Mouse (Mus musculus) forebrain, postnatal 0 days (tissue): ENCODE results near the gene Mcoln2. TPM values are rescaled to one million over a fixed set of nuclear protein-coding genes. Genes with fewer than 3 reads are reported as not detected.

ENCODE experiments used
- ATAC-seq: fragments of 200-750 bp; cut with Nextera tagmentation; 2 replicates; pipeline ENCODE4 v1.8.0; 2017; ENCODE audit warnings: mild to moderate bottlenecking, moderate library complexity
- DNase-seq: peaks from one replicate; pipeline ENCODE4 v3.0.0-alpha.2; 2015
- H3K27ac ChIP-seq: fragments of 300-500 bp; sonication (generic); 2 replicates; pipeline ENCODE4 v1.5.1; 2014; ENCODE audit warnings: low read depth, mild to moderate bottlenecking, antibody characterized with exemption, low read length, moderate library complexity, mixed read lengths
- H3K27me3 ChIP-seq: fragments of 300-500 bp; sonication (generic); 2 replicates; pipeline ENCODE4 v1.6.1; 2014; ENCODE audit warnings: mild to moderate bottlenecking, low read length, mixed read lengths; ENCODE audit not compliant: insufficient read depth
- H3K36me3 ChIP-seq: fragments of 300-500 bp; sonication (generic); 2 replicates; pipeline ENCODE4 v1.6.1; 2014; ENCODE audit warnings: mild to moderate bottlenecking, moderate library complexity; ENCODE audit not compliant: insufficient read depth
- H3K4me1 ChIP-seq: fragments of 300-500 bp; sonication (generic); 2 replicates; pipeline ENCODE4 v1.6.1; 2014; ENCODE audit warnings: antibody characterized with exemption; ENCODE audit not compliant: insufficient read depth
- H3K4me2 ChIP-seq: fragments of 300-500 bp; sonication (generic); 2 replicates; pipeline ENCODE4 v1.6.1; 2014; ENCODE audit warnings: low read depth, mild to moderate bottlenecking, moderate library complexity
- H3K4me3 ChIP-seq: fragments of 300-500 bp; sonication (generic); 2 replicates; pipeline ENCODE4 v1.5.1; 2014; ENCODE audit warnings: low read depth, low read length, mixed read lengths
- H3K9ac ChIP-seq: fragments of 300-500 bp; sonication (generic); 2 replicates; pipeline ENCODE4 v1.6.1; 2014; ENCODE audit warnings: mild to moderate bottlenecking
- H3K9me3 ChIP-seq: fragments of 300-500 bp; sonication (generic); 2 replicates; pipeline ENCODE4 v1.6.1; 2016; ENCODE audit warnings: low read length
- CTCF ChIP-seq: sonication (generic); IDR thresholded peaks from 2 replicates; pipeline ENCODE4 v1.5.1; 2016; ENCODE audit warnings: antibody characterized with exemption, control low read depth, low read depth
- WGBS: fragments of 180-500 bp; shearing (Covaris S2); extraction: QIAGEN DNeasy Blood & Tissue Kit; methylation state at CpG from one replicate; pipeline ENCODE4 v1.1.7; 2014; 5-methylcytosine and 5-hydroxymethylcytosine counted together
- polyA plus RNA-seq: library from polyadenylated mRNA; unstranded; fragments of >200 nt; fragmentation: Nextera tagmentation; extraction: Ambion mirVana; gene quantifications from 2 replicates; pipeline ENCODE4 v1.2.1, GENCODE M21; 2015
- total RNA-seq: library from RNA; depleted of rRNA; stranded (reverse); fragments of >200 nt; gene quantifications from 2 replicates; pipeline ENCODE4 v1.2.3, GENCODE M21; 2014

Mcoln2 gene
- total and polyA plus RNA-seq, 2 experiments from 2014 or later = 0.12 to 0.14 TPM

- Histone ChIP-seq H3K4me3 (no peak overlapping the region), H3K9ac (no peak overlapping the region), H3K36me3 (no peaks in the 10 kb centered on the region), H3K4me2 (no peak overlapping the region), H3K4me1 (no peaks in the 10 kb centered on the region), H3K27ac (no peak overlapping the region), H3K9me3 (no peaks in the 10 kb centered on the region), H3K27me3 (peaks cover 3% of the 10 kb centered on the region; the same call in 1 of the 2 replicates)
- no peak for TF ChIP-seq CTCF
- ATAC-seq = no peak
- no peak for DNase-seq
- 88% methylated on average over 4 of the region's 4 CpGs for WGBS
Observed at GRCm38 (mm10) chr3:146211141-146211747, 61.6 kb downstream of the Mcoln2 start.

GRCm38 (mm10) chr3:146211964-146212363, 62.3 kb downstream of the Mcoln2 start:
- no peak for DNase-seq
- Histone ChIP-seq H3K4me1 (no peaks in the 10 kb centered on the region), H3K9ac (no peak overlapping the region), H3K27me3 (no peaks in the 10 kb centered on the region), H3K4me2 (no peak overlapping the region), H3K9me3 (no peaks in the 10 kb centered on the region), H3K27ac (no peak overlapping the region), H3K36me3 (no peaks in the 10 kb centered on the region), H3K4me3 (no peak overlapping the region)
- no peak for TF ChIP-seq CTCF
- 82% methylated on average over 2 of the region's 2 CpGs for WGBS
- no peak for ATAC-seq

DNA sequence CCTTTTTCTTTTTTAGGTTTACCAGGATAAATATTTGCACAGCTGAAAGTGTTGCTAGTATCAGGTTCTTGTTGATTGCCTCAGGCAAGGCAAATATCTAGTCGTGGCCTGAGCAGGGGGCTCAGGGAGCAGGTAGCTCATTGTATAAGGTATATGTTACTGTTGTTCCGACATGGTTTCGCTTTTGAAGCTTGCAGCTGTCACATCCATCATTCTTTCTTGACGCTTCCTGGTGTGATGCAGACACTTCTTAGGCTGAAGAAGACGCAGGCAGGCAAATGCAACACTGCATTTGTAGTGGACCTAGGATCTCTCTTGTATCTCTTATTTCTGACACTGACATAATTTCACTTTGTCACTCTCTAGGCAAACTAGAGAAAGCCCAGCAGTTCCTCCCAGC, 63.7 kb downstream of the Mcoln2 start:
- WGBS = 80% methylated on average over 5 of the region's 5 CpGs
- no peak for DNase-seq
- no peak overlapping the region for H3K4me3 ChIP-seq
- no peak overlapping the region for H3K9ac ChIP-seq
- H3K36me3 ChIP-seq = no peaks in the 10 kb centered on the region
- H3K9me3 ChIP-seq = no peaks in the 10 kb centered on the region
- no peak overlapping the region for H3K4me2 ChIP-seq
- TF ChIP-seq CTCF = no peak
- H3K27me3 ChIP-seq = no peaks in the 10 kb centered on the region
- H3K4me1 ChIP-seq = no peaks in the 10 kb centered on the region
- no peak overlapping the region for H3K27ac ChIP-seq
- no peak for ATAC-seq

- no peak for TF ChIP-seq CTCF
Observed at GRCm38 (mm10) chr3:146216561-146216960, 66.9 kb downstream of the Mcoln2 start.

GRCm38 (mm10) chr3:146220776-146221486, 71.3 kb downstream of the Mcoln2 start, which contains the start of gene Lpar3:
TSS of gene Lpar3 (plus strand) at chr3:146220963.
- Histone ChIP-seq H3K4me2 (peak within 1 kb of the TSS; percentile 84), H3K4me3 (peak within 1 kb of the TSS; percentile 42), H3K27me3 (peaks cover 39% of the 10 kb centered on the region), H3K4me1 (0 out of 2 replicates have a peak, but pooled peaks cover 4% of the 10 kb centered on the region), H3K27ac (no peak within 1 kb of the TSS), H3K9ac (0 out of 2 replicates have a peak within 1 kb of the TSS, but pooled peaks have one; percentile 18), H3K9me3 (no peaks in the 10 kb centered on the region), H3K36me3 (no peaks in the 10 kb centered on the region)
- 2% methylated on average over 73 of the region's 73 CpGs for WGBS
- ATAC-seq = peak; percentile 85
- peak; percentile 55 for DNase-seq
- peak; percentile 62 for TF ChIP-seq CTCF

More at GRCm38 (mm10) chr3:146216561-146216960, 66.9 kb downstream of the Mcoln2 start:
- no peak overlapping the region for H3K4me3 ChIP-seq
- H3K27ac ChIP-seq = no peak overlapping the region
- WGBS = 94% methylated on average over 3 of the region's 3 CpGs
- no peak overlapping the region for H3K4me2 ChIP-seq
- DNase-seq (no peak), ATAC-seq (no peak)
- peaks cover 16% of the 10 kb centered on the region for H3K27me3 ChIP-seq
- H3K4me1 ChIP-seq = 0 out of 2 replicates have a peak, but pooled peaks cover 4% of the 10 kb centered on the region
- no peaks in the 10 kb centered on the region for H3K36me3 ChIP-seq
- no peak overlapping the region for H3K9ac ChIP-seq
- H3K9me3 ChIP-seq = no peaks in the 10 kb centered on the region

- no peak for DNase-seq
- WGBS = 62% methylated on average over 4 of the region's 4 CpGs
- Histone ChIP-seq H3K9me3 (no peaks in the 10 kb centered on the region), H3K4me1 (peaks cover 4% of the 10 kb centered on the region; the same call in 1 of the 2 replicates), H3K27me3 (peaks cover 39% of the 10 kb centered on the region), H3K4me2 (no peak overlapping the region), H3K27ac (no peak overlapping the region), H3K4me3 (no peak overlapping the region), H3K9ac (no peak overlapping the region), H3K36me3 (no peaks in the 10 kb centered on the region)
- no peak for TF ChIP-seq CTCF
- no peak for ATAC-seq
Observed at GRCm38 (mm10) chr3:146224271-146224670, 74.6 kb downstream of the Mcoln2 start.

- Histone ChIP-seq H3K9me3 (no peaks in the 10 kb centered on the region), H3K9ac (no peak overlapping the region), H3K27ac (no peak overlapping the region), H3K4me1 (peaks cover 4% of the 10 kb centered on the region; the same call in 1 of the 2 replicates), H3K36me3 (no peaks in the 10 kb centered on the region), H3K4me3 (no peak overlapping the region), H3K27me3 (peaks cover 36% of the 10 kb centered on the region), H3K4me2 (no peak overlapping the region)
- no peak for DNase-seq
- no peak for ATAC-seq
- no peak for TF ChIP-seq CTCF
- 80% methylated on average over 7 of the region's 7 CpGs for WGBS
Observed at GRCm38 (mm10) chr3:146225061-146225761, 75.6 kb downstream of the Mcoln2 start.
